Mouse (Mus musculus): ENCODE measurements around the gene Acsm2.
"Not testable (repeated sequence)": the region's sequence is repeated elsewhere in the genome, so short reads cannot be mapped to it uniquely, and the experiment has no call there.

Gene Acsm2

GRCm38 (mm10) chr7:119562476-119562875 is 8.3 kb downstream of the Acsm2 start:
- not testable (repeated sequence) for DNase-seq (ENCODE audit: low read depth, low spot score)

- no peak for DNase-seq (ENCODE audit: low read depth, low spot score)
These were observed 40.5 kb downstream of the Acsm2 start for GRCm38 (mm10) chr7:119594530-119595107.

- DNase-seq (ENCODE audit: low read depth, low spot score), result no peak
These were observed 41.2 kb downstream of the Acsm2 start for GRCm38 (mm10) chr7:119595306-119595705.

- DNase-seq (ENCODE audit: low read depth, low spot score), result no peak
These were observed 42.4 kb downstream of the Acsm2 start for GRCm38 (mm10) chr7:119596536-119596935.

- no peak for DNase-seq (ENCODE audit: low read depth, low spot score)
These were observed 47.2 kb downstream of the Acsm2 start for GRCm38 (mm10) chr7:119601195-119601953.

- no peak for DNase-seq (ENCODE audit: low read depth, low spot score)
These were observed 47.8 kb downstream of the Acsm2 start for GRCm38 (mm10) chr7:119601954-119602317.

- no peak for DNase-seq (ENCODE audit: low read depth, low spot score)
These were observed 50.9 kb downstream of the Acsm2 start for GRCm38 (mm10) chr7:119604903-119605483.

- no peak for DNase-seq (ENCODE audit: low read depth, low spot score)
These were observed 52.0 kb downstream of the Acsm2 start for GRCm38 (mm10) chr7:119605926-119606663.

- no peak for DNase-seq (ENCODE audit: low read depth, low spot score)
These were observed 52.5 kb downstream of the Acsm2 start, which contains the start of gene Acsm1 for GRCm38 (mm10) chr7:119606664-119607076. Gene Acsm1 (plus strand): TSS chr7:119607026.

GRCm38 (mm10) chr7:119607796-119608515 is 53.8 kb downstream of the Acsm2 start:
- DNase-seq (ENCODE audit: low read depth, low spot score), result no peak

- no peak for DNase-seq (ENCODE audit: low read depth, low spot score)
These were observed 62.4 kb downstream of the Acsm2 start for GRCm38 (mm10) chr7:119616531-119616930.

GRCm38 (mm10) chr7:119617593-119617992 is 63.5 kb downstream of the Acsm2 start:
- DNase-seq (ENCODE audit: low read depth, low spot score), result no peak

GRCm38 (mm10) chr7:119618209-119618935 is 64.2 kb downstream of the Acsm2 start:
- no peak for DNase-seq (ENCODE audit: low read depth, low spot score)

- DNase-seq (ENCODE audit: low read depth, low spot score), result no peak
These were observed 66.0 kb downstream of the Acsm2 start for GRCm38 (mm10) chr7:119620157-119620556.

- DNase-seq (ENCODE audit: low read depth, low spot score), result no peak
These were observed 84.6 kb downstream of the Acsm2 start for GRCm38 (mm10) chr7:119638773-119639172.

- DNase-seq (ENCODE audit: low read depth, low spot score), result no peak
These were observed 88.2 kb downstream of the Acsm2 start for GRCm38 (mm10) chr7:119642307-119642706.
